Mouse (Mus musculus): ENCODE measurements at regions not wholly inside any gene's neighbourhood (a gene's known extent, or its start where the extent isn't known, plus 50 kb on each side); places are given as distances from the start of the nearest gene placed in this dataset.
A peak's percentile ranks its signal among the peaks of the same experiment; 100 is the strongest.
"Not testable (repeated sequence)": the region's sequence is repeated elsewhere in the genome, so short reads cannot be mapped to it uniquely, and the experiment has no call there.

DNA sequence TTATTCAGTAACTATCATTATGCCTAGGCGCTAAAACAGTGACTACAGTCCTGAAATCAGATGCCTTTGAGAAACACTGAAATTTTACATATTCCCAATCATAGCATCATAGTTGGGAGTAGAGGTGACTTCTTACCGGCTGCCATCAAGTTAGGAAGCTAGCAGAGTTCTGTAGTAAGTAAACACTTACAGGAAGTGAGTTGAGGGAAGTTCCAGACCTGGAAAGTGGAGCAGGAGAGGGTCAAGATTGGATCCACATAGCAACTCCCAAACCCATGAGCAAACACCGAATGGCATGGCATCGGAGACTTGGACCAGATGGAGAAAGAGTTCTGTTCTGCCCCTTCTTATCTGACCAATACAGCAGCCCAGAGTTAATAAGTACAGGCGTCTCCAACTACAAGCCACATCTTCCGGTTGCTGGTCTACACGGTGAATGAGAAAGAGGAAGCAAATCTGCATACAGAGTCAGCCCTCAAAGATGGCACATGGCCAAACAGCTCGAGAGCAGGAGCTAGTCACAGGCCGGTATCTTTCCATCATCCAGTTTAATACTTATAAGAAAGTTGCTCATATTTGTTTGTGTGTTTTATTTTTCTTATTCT lies 184.8 kb upstream of the Slc7a11 start:
- Histone ChIP-seq H3K4me2 (ENCODE audit: low read length) (no peak overlapping the region), H3K9me3 (ENCODE audit: control insufficient read depth, low read length) (0 out of 2 replicates have a peak, but pooled peaks cover 3% of the 10 kb centered on the region), H3K27me3 (ENCODE audit: control insufficient read depth, insufficient read depth, low read length) (no peaks in the 10 kb centered on the region), H3K4me1 (ENCODE audit: control insufficient read depth, insufficient read depth, low read length) (no peaks in the 10 kb centered on the region), H3K4me3 (replicated peaks; ENCODE audit: low read depth, low read length) (no peak overlapping the region), H3K9ac (replicated peaks; ENCODE audit: low read length) (no peak overlapping the region), H3K27ac (replicated peaks; ENCODE audit: low read depth, low read length) (no peak overlapping the region), H3K36me3 (ENCODE audit: control insufficient read depth, insufficient read depth, low read length) (no peaks in the 10 kb centered on the region)
- DNase-seq = no peak
- ATAC-seq (ENCODE audit: low FRiP score, low TSS enrichment) = no peak
- 90% methylated on average over 9 of the region's 9 CpGs for WGBS

GRCm38 (mm10) chr3:50621176-50621575 lies 177.8 kb upstream of the Slc7a11 start:
- H3K4me2 ChIP-seq (ENCODE audit: low read length); H3K27me3 ChIP-seq (ENCODE audit: control insufficient read depth, insufficient read depth, low read length); H3K4me1 ChIP-seq (ENCODE audit: control insufficient read depth, insufficient read depth, low read length); H3K9me3 ChIP-seq (ENCODE audit: control insufficient read depth, low read length); DNase-seq; H3K9ac ChIP-seq (replicated peaks; ENCODE audit: low read length); H3K36me3 ChIP-seq (ENCODE audit: control insufficient read depth, insufficient read depth, low read length); H3K27ac ChIP-seq (replicated peaks; ENCODE audit: low read depth, low read length); ATAC-seq (ENCODE audit: low FRiP score, low TSS enrichment); H3K4me3 ChIP-seq (replicated peaks; ENCODE audit: low read depth, low read length): not testable (repeated sequence)
- 64% methylated on average over 3 of the region's 3 CpGs for WGBS

DNA sequence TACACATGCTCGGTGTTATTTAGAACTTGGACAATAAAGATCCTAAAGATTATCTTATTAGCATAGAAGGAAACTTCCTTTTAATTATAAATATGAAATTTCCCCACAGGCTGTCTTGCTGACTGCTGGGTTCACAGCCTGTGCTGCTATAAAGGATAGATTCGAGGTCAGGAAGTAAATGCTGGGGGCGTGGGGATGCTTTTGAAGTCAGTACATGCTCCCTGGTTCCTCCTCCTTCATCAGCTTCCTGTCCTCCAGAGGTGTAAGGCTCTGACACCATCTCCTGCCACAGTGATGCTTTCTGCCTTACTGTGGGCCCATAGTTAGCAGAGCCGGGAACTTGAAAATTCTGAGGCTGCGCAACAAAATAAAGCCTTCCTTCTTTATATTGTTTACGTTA lies 175.6 kb upstream of the Slc7a11 start:
- Histone ChIP-seq H3K27ac (replicated peaks; ENCODE audit: low read depth, low read length) (no peak overlapping the region), H3K4me1 (ENCODE audit: control insufficient read depth, insufficient read depth, low read length) (no peaks in the 10 kb centered on the region), H3K4me2 (ENCODE audit: low read length) (no peak overlapping the region), H3K9ac (replicated peaks; ENCODE audit: low read length) (no peak overlapping the region), H3K36me3 (ENCODE audit: control insufficient read depth, insufficient read depth, low read length) (no peaks in the 10 kb centered on the region), H3K9me3 (ENCODE audit: control insufficient read depth, low read length) (no peaks in the 10 kb centered on the region), H3K4me3 (replicated peaks; ENCODE audit: low read depth, low read length) (no peak overlapping the region), H3K27me3 (ENCODE audit: control insufficient read depth, insufficient read depth, low read length) (no peaks in the 10 kb centered on the region)
- DNase-seq (no peak), ATAC-seq (ENCODE audit: low FRiP score, low TSS enrichment) (no peak)
- 84% methylated on average over 6 of the region's 6 CpGs for WGBS

GRCm38 (mm10) chr3:50615384-50616285 lies 172.2 kb upstream of the Slc7a11 start:
- H3K4me1 ChIP-seq (ENCODE audit: control insufficient read depth, insufficient read depth, low read length) = no peaks in the 10 kb centered on the region
- WGBS = 92% methylated on average over 8 of the region's 8 CpGs
- H3K36me3 ChIP-seq (ENCODE audit: control insufficient read depth, insufficient read depth, low read length) = no peaks in the 10 kb centered on the region
- no peak overlapping the region for H3K4me2 ChIP-seq (ENCODE audit: low read length)
- H3K27ac ChIP-seq (replicated peaks; ENCODE audit: low read depth, low read length) = no peak overlapping the region
- H3K27me3 ChIP-seq (ENCODE audit: control insufficient read depth, insufficient read depth, low read length) = no peaks in the 10 kb centered on the region
- H3K9ac ChIP-seq (replicated peaks; ENCODE audit: low read length) = no peak overlapping the region
- ATAC-seq (ENCODE audit: low FRiP score, low TSS enrichment) = no peak
- H3K9me3 ChIP-seq (ENCODE audit: control insufficient read depth, low read length) = no peaks in the 10 kb centered on the region
- no peak for DNase-seq
- no peak overlapping the region for H3K4me3 ChIP-seq (replicated peaks; ENCODE audit: low read depth, low read length)

- DNase-seq (no peak), ATAC-seq (ENCODE audit: low FRiP score, low TSS enrichment) (no peak)
- Histone ChIP-seq H3K27me3 (ENCODE audit: control insufficient read depth, insufficient read depth, low read length) (no peaks in the 10 kb centered on the region), H3K4me2 (ENCODE audit: low read length) (no peak overlapping the region), H3K4me3 (replicated peaks; ENCODE audit: low read depth, low read length) (no peak overlapping the region), H3K27ac (replicated peaks; ENCODE audit: low read depth, low read length) (no peak overlapping the region), H3K4me1 (ENCODE audit: control insufficient read depth, insufficient read depth, low read length) (no peaks in the 10 kb centered on the region), H3K9ac (replicated peaks; ENCODE audit: low read length) (no peak overlapping the region), H3K9me3 (ENCODE audit: control insufficient read depth, low read length) (no peaks in the 10 kb centered on the region), H3K36me3 (ENCODE audit: control insufficient read depth, insufficient read depth, low read length) (no peaks in the 10 kb centered on the region)
- WGBS = 96% methylated on average over 2 of the region's 2 CpGs
These were observed 169.6 kb upstream of the Slc7a11 start for GRCm38 (mm10) chr3:50613011-50613410.

GRCm38 (mm10) chr3:50609341-50610012 lies 166.1 kb upstream of the Slc7a11 start:
- Histone ChIP-seq H3K4me1 (ENCODE audit: control insufficient read depth, insufficient read depth, low read length) (no peaks in the 10 kb centered on the region), H3K4me2 (ENCODE audit: low read length) (no peak overlapping the region), H3K9ac (replicated peaks; ENCODE audit: low read length) (no peak overlapping the region), H3K4me3 (replicated peaks; ENCODE audit: low read depth, low read length) (no peak overlapping the region), H3K36me3 (ENCODE audit: control insufficient read depth, insufficient read depth, low read length) (no peaks in the 10 kb centered on the region), H3K27ac (replicated peaks; ENCODE audit: low read depth, low read length) (no peak overlapping the region), H3K27me3 (ENCODE audit: control insufficient read depth, insufficient read depth, low read length) (no peaks in the 10 kb centered on the region), H3K9me3 (ENCODE audit: control insufficient read depth, low read length) (no peaks in the 10 kb centered on the region)
- DNase-seq (peak; percentile 15), ATAC-seq (ENCODE audit: low FRiP score, low TSS enrichment) (no peak)
- 61% methylated on average over 11 of the region's 11 CpGs for WGBS

DNA sequence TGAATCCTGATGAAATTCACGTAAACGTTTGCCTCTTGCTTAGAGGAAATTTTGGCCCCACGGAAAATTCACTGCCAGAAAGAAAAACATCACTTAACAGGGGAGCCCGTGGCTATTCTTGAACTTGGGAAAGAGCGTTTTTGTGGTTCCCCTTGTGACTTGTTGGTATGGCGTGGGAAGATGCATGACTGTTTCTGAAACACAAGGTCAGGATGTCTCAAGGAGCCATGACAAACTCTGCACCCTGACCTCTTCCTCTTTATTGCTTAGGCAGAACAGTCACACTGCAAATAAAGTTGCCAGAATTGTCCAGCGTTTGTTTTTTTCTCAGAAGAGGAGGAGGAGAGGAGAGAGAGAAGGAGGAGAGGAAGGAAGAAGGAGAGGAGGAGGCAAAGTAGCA lies 164.3 kb upstream of the Slc7a11 start:
- H3K4me3 ChIP-seq (replicated peaks; ENCODE audit: low read depth, low read length) = no peak overlapping the region
- ATAC-seq (ENCODE audit: low FRiP score, low TSS enrichment) = no peak
- WGBS = 53% methylated on average over 7 of the region's 7 CpGs

GRCm38 (mm10) chr3:50606986-50607385 lies 163.6 kb upstream of the Slc7a11 start:
- no peaks in the 10 kb centered on the region for H3K4me1 ChIP-seq (ENCODE audit: control insufficient read depth, insufficient read depth, low read length)
- H3K9ac ChIP-seq (replicated peaks; ENCODE audit: low read length) = no peak overlapping the region
- no peak overlapping the region for H3K4me3 ChIP-seq (replicated peaks; ENCODE audit: low read depth, low read length)
- 0% methylated on average over 1 of the region's 1 CpGs for WGBS
- H3K27me3 ChIP-seq (ENCODE audit: control insufficient read depth, insufficient read depth, low read length) = no peaks in the 10 kb centered on the region
- no peak overlapping the region for H3K4me2 ChIP-seq (ENCODE audit: low read length)
- DNase-seq = peak; percentile 37
- no peaks in the 10 kb centered on the region for H3K9me3 ChIP-seq (ENCODE audit: control insufficient read depth, low read length)
- ATAC-seq (ENCODE audit: low FRiP score, low TSS enrichment) = no peak
- H3K27ac ChIP-seq (replicated peaks; ENCODE audit: low read depth, low read length) = no peak overlapping the region
- H3K36me3 ChIP-seq (ENCODE audit: control insufficient read depth, insufficient read depth, low read length) = no peaks in the 10 kb centered on the region

More for the DNA sequence above, 164.3 kb upstream of the Slc7a11 start:
- Histone ChIP-seq H3K36me3 (ENCODE audit: control insufficient read depth, insufficient read depth, low read length) (no peaks in the 10 kb centered on the region), H3K4me1 (ENCODE audit: control insufficient read depth, insufficient read depth, low read length) (no peaks in the 10 kb centered on the region), H3K27ac (replicated peaks; ENCODE audit: low read depth, low read length) (no peak overlapping the region), H3K9me3 (ENCODE audit: control insufficient read depth, low read length) (no peaks in the 10 kb centered on the region), H3K27me3 (ENCODE audit: control insufficient read depth, insufficient read depth, low read length) (no peaks in the 10 kb centered on the region), H3K4me2 (ENCODE audit: low read length) (no peak overlapping the region), H3K9ac (replicated peaks; ENCODE audit: low read length) (no peak overlapping the region)
- no peak for DNase-seq

All from midbrain, embryonic 14.5 days (tissue).